Mouse (Mus musculus) myocyte (in vitro differentiated cells): ENCODE measurements around the gene Pole.

ENCODE experiments used
- CEBPB ChIP-seq: IDR thresholded peaks from 2 replicates; pipeline ENCODE4 v1.6.1; 2011; ENCODE audit warnings: mild to moderate bottlenecking, moderate library complexity; ENCODE audit not compliant: poor library complexity, insufficient read depth, severe bottlenecking
- E2F4 ChIP-seq: IDR thresholded peaks from one replicate; pipeline ENCODE4 v1.6.1; 2011; ENCODE audit warnings: mild to moderate bottlenecking, control low read depth, moderate library complexity; ENCODE audit not compliant: insufficient read depth
- MAX ChIP-seq: IDR thresholded peaks from one replicate; pipeline ENCODE4 v1.6.1; 2011; ENCODE audit warnings: low read depth, mild to moderate bottlenecking, control low read depth
- MYOD1 ChIP-seq, 3 experiments: IDR thresholded peaks; one replicate each; pipeline ENCODE4 v1.6.1; 2011; ENCODE audit warnings: control low read depth in 2 of 3, low read depth in 2 of 3, mild to moderate bottlenecking in 2 of 3, moderate library complexity in 1 of 3; ENCODE audit not compliant: insufficient read length in 2 of 3, control insufficient read depth in 1 of 3
- MYOG ChIP-seq, 3 experiments: IDR thresholded peaks; one replicate each; pipeline ENCODE4 v1.6.1; 2011; ENCODE audit warnings: control low read depth in 2 of 3, low read depth in 2 of 3, mild to moderate bottlenecking in 2 of 3; ENCODE audit not compliant: insufficient read length in 2 of 3, control insufficient read depth in 1 of 3, insufficient read depth in 1 of 3
- POLR2A ChIP-seq: IDR thresholded peaks from one replicate; pipeline ENCODE4 v1.6.1; 2011; ENCODE audit warnings: low read depth, mild to moderate bottlenecking, control low read depth, moderate library complexity; ENCODE audit not compliant: insufficient read length
- POLR2AphosphoS2 ChIP-seq: IDR thresholded peaks from one replicate; pipeline ENCODE4 v1.6.1; 2011; ENCODE audit warnings: low read depth, control low read depth; ENCODE audit not compliant: insufficient read length
- TCF12 ChIP-seq: IDR thresholded peaks from one replicate; pipeline ENCODE4 v1.6.1; 2011; ENCODE audit warnings: mild to moderate bottlenecking, control low read depth; ENCODE audit not compliant: poor library complexity, insufficient read depth, severe bottlenecking
- TCF3 ChIP-seq: IDR thresholded peaks from one replicate; pipeline ENCODE4 v1.6.1; 2011; ENCODE audit warnings: low read depth, control low read depth; ENCODE audit not compliant: insufficient read length
- USF1 ChIP-seq: IDR thresholded peaks from one replicate; pipeline ENCODE4 v1.6.1; 2011; ENCODE audit warnings: low read depth, mild to moderate bottlenecking, control low read depth, moderate library complexity

GRCm38 (mm10) chr5:110345553-110345952 lies 59.4 kb downstream of the Pole start:
- TF ChIP-seq POLR2A: no peak
- no peak for TF ChIP-seq MAX
- no peak for TF ChIP-seq TCF3
- TF ChIP-seq E2F4: no peak
- TF ChIP-seq TCF12: no peak
- no peak for TF ChIP-seq CEBPB
- no peak for TF ChIP-seq MYOG (IDR thresholded peaks at IDR 0.05; ENCODE audit: control insufficient read depth in 1 of 3, insufficient read depth in 1 of 3, insufficient read length in 2 of 3, low read depth in 2 of 3)
- no peak for TF ChIP-seq USF1
- TF ChIP-seq MYOD1 (IDR thresholded peaks at IDR 0.05; ENCODE audit: control insufficient read depth in 1 of 3, insufficient read length in 2 of 3, low read depth in 2 of 3): no peak
- no peak for TF ChIP-seq POLR2AphosphoS2
